Mouse (Mus musculus) yolk sac, embryonic 10.5 days (tissue): ENCODE data around the gene Col6a6.
A peak's percentile ranks its signal among the peaks of the same experiment; 100 is the strongest.
"Not testable (repeated sequence)": the region's sequence is repeated elsewhere in the genome, so short reads cannot be mapped to it uniquely, and the experiment has no call there.

Source experiments
- DNase-seq: peaks from one replicate; pipeline ENCODE4 v3.0.0-alpha.2; 2017; ENCODE audit warnings: low spot score

Col6a6 gene

DNA sequence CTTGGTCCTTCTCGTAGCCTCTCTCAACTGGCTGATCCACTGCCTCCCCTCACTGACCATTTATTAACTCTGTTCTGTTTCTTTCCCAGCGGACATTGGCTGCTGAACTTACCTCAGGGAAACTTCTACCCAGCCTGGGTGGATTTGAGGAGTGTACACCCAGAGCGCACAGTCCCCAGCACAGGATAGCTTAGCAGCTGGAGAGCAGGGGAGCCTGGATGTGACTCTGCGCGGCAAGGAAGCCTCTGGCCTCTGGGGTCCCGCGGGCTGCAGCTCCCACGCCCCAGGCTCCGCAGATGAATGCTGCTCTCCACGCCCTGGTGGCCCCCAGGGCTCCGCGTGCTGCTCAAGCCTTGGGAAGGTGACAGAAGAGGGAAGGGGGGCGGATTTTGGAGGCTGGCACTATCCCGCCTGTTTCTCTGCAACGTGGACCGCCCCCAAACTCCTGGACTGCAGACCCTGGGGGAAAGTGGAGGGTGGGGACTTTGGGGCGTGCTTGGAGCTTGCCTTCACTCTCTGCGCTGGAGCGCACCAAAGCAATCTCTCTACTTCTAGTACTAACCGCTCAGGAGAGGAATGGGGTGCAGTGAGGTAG, at the start of gene Col6a6:
Gene Col6a6, minus strand, starts transcription at position 370 of the 595 bp plus-strand sequence.
- no peak for DNase-seq

DNA sequence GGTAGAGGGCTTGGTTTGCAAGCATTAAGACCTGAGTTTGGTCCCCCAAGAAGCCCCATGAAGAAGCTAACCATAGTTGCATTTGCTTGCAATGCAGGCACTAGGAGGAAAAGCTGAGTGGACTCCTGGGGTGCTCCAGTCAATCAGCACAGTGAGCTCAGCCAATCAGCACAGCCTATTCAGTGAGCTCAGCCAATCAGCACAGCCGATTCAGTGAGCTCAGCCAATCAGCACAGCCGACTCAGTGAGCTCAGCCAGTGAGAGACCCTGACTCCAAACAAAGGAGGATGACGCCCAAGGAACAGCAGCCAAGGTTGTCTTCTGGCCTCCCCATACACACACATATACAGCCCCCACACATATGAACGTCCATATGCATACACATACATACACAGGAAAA, 48.2 kb upstream of the Col6a6 start:
- no peak for DNase-seq

DNA sequence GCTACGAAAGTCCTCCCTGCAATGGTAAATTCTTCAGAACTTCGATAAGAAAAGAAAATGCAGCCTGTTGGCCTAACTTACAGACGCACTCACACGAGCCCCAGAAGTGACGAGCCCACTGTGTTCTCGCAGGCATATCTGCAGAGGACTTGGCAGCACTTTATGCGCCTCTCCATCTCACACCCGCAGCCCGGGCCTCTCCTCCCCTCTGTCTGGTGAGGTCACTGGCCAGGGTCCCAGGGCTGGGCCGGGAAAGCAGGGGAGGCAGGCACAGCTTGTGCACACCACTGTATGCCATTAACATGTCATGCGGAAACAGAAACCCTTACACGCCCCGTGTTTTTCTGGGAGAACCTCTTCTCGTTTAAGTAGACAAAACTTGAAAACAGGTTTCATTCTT, 43.7 kb upstream of the Col6a6 start:
- no peak for DNase-seq

DNA sequence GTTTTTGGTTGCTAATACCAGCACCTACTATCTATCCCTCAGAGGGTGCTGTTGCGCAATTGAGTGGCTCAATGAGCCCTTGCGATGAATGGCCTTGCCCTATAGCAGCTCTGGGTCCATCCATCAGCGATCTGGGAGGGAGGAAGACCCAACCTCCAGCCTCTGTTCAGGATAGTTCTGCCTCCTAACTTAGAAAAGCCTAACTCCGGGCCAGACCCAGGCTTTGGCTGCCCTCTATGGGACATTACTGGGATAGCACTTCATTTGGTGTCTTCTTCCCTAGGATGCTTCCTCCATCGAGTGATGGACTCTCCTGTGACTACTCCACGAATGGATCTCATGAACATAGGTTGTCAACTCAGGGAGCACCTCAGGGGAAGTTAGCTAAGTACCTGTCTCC, 29.8 kb upstream of the Col6a6 start:
- DNase-seq, result peak; percentile 38

DNA sequence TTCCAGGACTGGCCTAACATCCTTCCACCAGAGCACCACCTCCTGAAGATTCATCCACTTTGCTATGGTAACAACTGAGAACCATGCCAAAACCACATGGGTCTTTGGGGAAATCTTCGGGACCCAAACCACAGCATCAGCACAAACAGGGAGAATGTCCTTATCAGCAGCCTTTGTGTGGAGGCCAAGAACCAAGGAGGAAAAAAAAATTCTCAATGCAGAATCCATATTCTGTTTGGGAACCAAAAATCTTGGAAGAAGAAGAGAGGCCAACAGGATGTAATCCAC, 24.8 kb upstream of the Col6a6 start:
- DNase-seq, result no peak

DNA sequence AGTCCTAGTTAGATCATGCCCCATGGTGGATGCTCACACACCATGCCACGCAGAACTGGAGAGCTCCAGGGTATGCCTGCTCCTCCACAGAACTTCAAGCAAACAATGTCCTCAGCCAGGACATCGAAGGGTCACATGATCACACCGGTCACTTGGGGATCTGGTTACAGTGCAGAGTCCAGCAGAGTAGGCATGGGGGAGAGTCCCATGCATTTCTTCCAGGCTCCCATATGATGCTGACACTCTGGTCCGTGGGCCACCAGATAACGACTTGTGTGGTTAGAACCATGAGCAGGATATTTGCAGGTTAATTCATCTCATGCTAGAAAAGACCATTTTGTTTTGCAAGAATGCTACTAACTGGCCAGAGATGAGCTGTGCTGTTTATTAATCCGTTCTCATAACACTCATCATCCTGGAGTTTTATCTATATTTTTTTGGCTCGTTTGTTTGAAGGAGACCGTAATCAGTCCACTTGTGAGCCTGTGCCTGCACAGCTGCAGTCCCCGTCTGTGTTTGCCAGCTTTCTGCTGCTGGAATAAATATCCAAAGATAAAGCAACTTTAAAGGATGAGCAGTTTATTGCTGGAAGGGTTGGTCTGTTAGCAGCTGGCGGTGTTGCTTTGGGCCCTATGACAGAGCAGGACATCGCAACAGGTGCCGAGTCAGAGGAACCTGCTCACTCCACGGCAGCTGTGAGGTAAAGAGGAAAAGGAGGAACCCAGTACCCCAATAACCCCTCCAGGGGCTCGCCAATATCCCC, 24.2 kb upstream of the Col6a6 start:
- no peak for DNase-seq

DNA sequence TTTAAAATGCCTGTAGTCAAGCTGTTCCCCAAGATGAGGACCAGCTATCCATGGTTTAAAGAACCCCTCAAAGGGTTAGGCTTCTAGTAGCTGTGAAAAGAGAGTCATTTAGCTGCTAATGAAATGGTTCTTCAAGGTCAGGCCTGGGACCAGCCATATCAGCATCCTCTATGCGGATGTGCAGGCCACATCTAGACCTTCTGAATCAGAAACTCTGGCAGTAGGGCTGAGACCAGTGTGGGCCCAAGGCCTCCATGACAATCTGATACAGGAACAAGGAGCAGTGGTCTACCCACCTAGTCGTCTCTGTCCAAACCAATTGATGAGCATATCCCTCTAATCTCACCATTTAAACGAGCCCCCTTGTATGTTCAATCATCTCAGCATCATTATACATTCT, 23.1 kb upstream of the Col6a6 start:
- no peak for DNase-seq

DNA sequence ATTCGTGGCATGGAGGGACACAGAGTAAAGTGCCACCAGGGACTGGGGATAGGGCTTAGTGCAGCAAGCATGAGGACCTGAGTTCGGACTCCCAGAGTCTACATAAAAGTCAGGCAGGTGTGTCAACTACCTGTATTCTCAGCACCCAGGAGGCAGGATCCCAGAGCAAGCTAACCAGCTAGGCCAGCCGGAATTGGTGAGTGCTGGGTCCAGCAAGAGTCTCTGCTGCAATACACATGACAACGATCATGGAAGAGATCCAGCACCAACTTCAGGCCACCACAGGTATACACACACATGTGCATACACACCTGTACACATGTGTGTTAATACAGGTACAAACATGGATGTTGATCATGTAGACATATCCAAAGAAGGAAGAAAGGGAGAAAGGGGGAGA, 20.4 kb upstream of the Col6a6 start:
- no peak for DNase-seq

DNA sequence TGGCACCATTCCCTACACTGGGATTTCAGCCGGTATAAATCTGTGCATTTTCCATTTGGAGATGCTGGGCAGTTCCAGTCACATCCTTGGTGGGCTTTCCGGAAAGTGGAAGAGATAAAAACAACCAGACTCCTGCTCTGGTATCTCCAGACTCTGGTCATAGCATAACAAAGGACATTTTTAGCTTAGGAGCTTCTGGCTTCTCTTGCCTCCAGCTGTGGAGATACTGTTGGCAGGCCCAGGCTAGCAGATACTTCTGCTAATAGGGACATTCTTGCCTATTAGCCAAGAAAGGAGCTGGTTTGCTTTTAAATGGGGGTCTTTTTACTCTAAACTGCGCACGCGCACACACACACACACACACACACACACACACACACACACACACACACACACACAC, 19.3 kb upstream of the Col6a6 start:
- no peak for DNase-seq

DNA sequence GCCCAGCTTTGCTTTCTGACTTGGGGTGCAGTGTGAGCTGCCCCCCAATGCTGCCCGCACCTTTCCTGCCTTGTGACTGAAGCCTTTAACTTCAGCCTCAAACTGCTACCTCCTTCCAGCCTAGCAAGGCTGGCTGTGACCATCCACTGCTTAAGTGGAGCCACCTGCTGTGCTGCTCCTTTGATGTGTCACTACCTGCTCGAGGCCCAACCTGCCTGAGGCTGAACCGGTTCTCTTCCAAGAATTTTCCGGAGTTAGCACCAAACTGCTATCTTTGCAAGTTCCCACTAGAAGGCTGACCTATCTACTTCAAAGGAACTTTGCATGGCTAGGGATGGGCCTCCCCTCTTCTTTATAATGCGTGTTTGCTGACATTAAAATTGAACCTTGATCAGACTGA, 13.4 kb upstream of the Col6a6 start:
- not testable (repeated sequence) for DNase-seq

DNA sequence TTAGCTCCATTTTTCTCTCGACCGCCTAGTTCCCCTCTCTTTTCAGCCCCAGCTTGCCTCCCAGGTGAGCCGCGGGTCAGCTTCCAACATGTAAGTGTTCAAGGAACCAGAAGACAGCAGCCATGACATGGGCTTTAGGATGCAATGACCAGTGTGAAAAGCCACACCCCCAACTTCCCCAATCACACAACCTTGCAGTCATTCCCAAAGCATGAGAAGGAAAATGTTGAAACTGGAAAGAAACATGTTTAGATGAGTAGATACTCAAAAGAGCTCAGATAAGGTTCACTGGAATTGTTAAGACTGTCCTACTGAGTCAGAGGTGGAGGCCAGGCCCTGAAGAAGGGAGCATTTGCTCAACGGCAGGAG, 11.2 kb upstream of the Col6a6 start:
- DNase-seq, result no peak

DNA sequence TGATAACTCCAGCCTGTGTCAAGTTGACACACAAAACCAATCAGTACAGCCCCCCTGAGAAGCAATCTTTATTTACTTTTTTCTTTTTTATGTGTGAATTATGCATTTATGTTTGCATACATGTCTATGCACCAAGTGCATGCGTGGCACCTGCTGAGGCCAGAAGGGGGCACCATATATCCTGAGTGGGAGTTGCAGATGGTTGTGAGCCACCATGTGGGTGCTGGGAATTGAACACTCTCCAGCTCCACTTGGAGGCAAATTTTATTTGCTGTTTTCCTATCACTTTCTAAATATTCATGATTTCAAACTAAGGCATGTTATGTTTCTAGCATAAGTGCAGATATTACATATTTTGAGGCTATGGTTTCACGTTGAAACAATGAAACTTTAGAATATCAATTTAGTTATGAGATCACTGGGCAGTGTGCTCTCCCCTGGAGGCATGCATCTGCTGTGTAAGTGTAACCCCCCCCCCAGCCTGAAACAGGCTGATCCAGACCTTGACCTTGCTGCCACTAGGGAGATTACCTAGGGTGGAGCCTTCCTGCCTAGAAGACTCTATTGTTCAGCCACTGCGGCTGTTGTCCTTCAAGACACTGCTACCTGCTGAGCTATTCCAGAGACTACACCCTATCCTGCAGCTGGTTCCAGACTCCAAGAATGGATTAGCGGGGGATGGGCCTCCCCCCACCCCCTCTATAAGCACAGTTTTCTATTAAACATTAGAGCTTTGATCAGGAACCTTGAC, 10.6 kb upstream of the Col6a6 start:
- no peak for DNase-seq

DNA sequence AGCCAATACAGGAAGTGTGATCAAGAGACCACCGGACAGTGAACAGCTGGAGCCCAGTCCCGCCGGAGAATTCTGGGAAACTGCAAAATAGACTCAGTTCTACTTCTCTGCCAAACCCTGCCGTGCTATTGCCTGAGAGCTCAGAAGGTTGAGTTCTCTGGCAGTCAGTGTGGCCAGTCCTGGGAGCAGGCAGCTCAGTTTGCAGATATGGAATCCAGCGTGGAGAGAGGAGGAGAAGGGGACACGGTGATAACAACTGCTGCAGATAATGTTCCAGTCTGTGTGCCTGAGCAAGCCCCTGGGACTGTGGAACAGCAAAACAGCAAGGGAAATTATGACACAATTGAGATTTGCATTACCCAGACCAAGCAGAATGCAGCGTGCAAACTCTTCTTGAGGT, 7.6 kb upstream of the Col6a6 start:
- DNase-seq, result no peak

DNA sequence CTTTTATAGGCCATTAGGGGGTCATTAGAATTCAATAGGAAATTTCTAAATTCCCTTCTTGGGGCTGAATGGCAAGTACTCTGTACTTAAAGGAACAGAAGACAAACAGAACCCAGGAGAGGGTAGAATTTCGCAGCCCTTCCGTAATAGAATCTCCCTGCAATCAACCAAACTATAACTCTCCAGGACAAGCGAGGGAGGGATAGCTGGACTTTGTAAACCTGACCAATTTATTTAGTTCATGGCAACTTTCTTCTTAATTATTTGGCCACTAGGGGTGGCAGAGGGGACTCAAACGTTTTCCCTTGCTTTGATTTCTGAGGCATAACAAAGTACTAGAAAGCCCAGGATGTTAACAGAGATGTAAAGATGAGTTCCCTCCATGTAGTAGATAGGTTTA, 6.8 kb upstream of the Col6a6 start:
- DNase-seq, result no peak

DNA sequence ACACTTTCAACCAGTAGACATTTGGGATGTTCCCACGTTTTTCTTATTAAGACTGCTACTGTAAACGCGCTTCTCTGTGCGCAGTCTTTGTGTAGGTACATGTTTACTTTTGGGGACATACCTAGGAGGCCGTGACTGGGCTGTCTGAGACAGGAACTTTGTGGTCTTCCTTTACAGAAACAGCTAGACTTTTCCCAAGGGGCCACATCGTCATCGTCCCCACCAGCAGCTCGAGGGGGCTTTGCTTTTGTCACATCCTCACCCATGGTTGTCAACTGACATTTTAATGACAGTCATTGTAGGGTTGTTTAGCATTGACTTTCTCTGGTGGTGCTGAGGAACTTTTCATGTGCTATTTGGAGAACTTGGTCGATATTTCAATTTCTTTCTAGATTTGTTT, 3.3 kb upstream of the Col6a6 start:
- DNase-seq, result no peak

DNA sequence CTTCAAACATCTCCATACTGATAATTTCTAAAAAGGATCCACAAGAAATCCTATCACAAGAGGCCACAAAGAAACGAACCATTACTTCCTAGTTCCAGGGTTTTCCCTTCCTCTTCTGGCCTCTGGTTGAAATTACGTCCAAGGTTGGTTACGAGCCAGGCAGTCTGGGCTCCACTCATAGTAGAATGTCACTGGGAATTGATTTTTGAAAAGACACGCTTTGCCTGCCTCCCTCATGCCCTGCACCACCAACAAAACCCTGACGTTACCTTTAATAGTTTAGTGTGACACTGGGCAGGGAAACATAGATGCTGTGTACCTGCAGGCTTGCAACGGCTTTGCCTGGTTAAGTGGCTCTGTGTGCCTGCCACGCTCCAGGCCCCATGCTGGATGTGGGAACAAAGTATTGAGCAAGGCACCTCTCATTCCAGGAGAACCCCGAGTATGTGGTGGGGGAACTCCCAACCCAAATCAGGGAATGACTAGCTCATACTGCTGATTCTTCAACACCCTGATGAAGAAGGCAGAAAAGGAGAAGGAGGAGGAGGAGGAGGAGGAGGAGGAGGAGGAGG, 798 bp downstream of the Col6a6 start:
- DNase-seq, result no peak

DNA sequence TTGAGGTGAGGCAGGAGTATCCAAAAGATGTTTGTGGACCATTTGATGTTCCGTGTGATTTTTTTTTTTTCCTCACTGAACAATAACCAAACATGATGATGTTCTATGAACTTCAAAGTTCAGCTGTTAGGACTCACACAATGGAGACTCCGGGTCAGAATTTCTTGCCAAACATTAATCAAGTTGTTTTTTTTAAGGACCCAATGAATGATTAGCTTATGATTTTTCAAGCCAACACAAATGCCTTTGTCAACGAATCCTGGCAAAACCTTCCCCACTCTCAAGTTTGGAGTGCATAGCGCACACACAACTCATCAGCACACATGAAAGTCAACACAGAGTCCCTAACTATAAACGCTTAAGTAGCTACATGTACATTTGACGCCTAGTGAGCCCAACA, 7.2 kb downstream of the Col6a6 start:
- no peak for DNase-seq

DNA sequence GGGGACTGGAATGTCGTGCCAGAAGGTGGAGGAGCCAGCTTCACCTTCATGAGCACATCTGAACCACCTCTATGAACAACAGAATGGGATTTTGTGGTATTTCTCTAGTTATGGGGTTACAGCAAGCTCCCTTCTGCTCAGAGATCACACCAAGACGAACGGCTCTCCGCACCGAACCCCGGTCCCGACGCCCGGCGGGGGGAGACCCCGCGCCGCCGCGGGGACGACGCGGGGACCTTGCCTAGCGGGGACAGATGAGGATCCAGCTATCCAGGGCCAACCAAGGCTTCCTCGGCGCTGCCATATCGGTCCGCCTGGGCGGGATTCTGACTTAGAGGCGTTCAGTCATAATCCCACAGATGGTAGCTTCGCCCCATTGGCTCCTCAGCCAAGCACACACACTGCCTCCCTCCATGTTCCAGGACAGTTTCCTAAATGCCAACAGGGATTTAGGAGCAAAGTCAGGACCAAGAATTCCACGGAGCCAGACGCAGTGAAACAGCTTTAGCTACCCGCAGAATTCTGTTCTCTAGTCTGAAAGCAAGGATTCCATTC, 8.7 kb downstream of the Col6a6 start:
- no peak for DNase-seq

DNA sequence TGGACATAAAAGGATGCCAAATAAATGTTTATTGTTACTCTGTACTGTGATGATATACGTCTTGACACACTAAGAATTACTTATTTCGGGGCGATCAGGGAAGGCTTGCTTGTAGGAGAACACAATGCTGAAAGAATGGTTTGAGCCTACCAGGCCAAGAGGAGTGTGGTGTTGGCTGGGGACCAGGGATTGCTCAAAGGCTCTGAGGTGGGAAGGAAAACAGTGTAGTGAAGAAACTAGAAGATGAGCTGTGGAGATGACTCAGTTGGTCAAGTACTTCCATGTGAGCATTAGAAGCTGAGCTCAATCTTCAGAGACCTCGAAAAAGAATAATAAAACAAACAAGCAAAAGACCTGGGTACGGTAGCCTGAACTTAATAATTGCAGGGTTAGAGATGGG, 13.5 kb downstream of the Col6a6 start:
- no peak for DNase-seq

DNA sequence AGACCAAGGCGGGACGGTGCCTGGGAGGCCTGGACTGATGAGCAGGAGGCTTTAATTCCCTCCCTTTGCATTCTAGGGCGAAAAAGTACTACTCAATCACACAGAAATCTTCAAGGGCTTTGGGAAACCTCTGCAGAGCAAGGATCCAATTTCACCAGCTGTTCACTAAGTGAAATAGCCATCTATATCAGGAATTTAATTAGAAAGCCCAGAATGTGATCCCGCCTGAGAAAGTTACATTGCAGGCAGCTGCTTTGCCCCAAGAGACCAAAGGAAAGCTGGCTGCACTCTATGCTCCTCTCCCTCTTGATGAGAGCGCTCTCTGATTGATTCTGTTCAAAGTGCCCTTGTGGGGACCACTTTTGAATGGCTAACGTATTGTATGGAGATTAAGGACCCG, 16.5 kb downstream of the Col6a6 start:
- no peak for DNase-seq

DNA sequence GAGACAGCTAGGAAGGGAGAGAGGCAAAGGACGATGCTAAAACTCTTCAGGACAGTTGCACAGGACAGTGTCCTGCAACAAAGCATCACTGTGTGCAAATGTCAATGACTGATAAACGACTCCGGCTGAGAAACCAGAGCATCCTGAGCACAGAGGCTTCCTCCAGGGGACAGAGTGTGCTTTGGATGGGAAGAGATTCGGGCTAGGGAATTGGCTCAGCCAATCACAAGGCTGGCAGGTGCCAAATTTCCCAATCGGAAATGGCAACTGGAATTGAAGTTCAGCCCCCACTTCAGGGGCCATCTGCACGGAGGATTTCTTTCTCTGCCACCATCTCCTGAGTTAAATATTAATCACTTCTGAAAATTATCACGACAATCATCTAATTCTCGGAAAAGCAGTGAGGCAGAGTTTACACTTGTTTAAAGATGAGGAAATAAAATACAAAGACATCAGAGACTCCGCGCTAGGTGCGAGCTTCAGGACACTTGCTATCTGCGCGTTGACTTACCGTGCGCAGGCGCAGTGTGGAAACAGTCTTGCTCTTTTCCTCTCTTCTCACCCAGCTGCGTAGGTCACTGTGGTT, 18.9 kb downstream of the Col6a6 start:
- DNase-seq, result no peak

DNA sequence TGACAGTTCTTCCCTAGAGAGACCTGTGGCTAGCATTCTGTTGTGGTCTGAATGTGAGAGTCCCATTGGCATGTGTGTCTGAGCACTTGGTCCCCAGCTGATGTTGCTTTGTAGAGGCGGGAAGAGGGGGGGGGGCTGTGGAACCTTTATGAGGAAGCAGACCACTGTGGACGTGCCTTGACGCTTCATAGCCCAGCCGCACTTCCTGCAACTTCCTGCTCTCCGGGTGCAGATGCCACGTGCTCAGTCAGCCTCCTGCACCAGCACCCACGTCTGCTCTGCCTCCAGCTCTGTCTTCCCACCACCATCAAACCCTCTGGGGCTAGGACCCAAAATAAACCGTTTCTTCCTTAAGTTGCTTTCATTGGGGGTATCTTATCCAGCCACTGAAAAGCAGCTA, 24.5 kb downstream of the Col6a6 start:
- no peak for DNase-seq

DNA sequence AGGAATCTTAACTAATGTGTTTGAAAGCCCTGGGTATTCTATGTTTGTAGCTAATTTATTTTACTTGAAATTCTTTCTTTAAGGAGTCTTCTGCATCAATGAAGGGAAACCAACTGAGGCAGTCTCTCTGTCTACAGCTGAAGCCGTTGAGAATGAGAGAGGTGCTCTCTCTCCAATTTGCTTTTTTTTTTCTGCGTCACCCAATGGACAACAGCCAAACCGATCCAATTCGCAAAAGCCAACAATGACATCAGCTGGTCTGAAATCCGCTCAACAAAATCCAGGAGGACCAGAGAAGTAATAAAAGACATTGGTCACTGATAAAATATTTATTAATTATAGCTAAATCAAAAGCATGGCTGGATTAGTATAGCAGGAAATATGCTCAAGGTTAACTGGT, 26.5 kb downstream of the Col6a6 start:
- no peak for DNase-seq
